Mouse (Mus musculus): Measurements from ENCODE around the gene Miga2.

GRCm38 (mm10) chr2:30327276-30327675, 36.8 kb upstream of the Miga2 start:
- TF ChIP-seq CTCF (conservative IDR thresholded peaks at IDR 0.05; ENCODE audit: insufficient read depth, insufficient read length, low read depth, low read length) (no peak), POLR2A (IDR thresholded peaks at IDR 0.05; ENCODE audit: low read depth, low read length) (no peak)

All from kidney, adult 2 months (tissue).